Mouse (Mus musculus): ENCODE measurements around the gene Pgam5. TPM values are rescaled to one million over a fixed set of nuclear protein-coding genes. Genes with fewer than 3 reads are reported as not detected.

Gene Pgam5
- total RNA-seq, 2 experiments from 2014 or later: 30.2 to 34.7 TPM

DNA sequence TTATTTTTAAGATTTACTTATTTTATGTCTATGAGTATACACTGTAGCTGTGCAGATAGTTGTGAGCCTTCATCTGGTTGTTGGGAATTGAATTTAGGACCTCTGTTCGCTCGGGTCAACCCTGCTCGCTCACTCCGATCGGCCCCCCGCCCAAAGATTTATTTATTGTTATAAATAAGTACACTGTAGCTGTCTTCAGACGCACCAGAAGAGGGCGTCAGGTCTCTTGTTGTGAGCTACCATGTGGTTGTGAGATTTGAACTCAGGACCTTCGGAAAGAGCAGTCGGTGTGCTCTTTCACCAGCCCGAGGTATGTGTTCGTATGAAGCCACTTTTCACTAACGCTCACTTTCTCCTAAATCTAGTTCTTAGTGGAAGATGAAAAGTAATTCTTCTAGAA lies 38.1 kb downstream of the Pgam5 start:
- DNase-seq (ENCODE audit: low spot score): no peak
- intact Hi-C loops (cut with DNase I): no loop called here

DNA sequence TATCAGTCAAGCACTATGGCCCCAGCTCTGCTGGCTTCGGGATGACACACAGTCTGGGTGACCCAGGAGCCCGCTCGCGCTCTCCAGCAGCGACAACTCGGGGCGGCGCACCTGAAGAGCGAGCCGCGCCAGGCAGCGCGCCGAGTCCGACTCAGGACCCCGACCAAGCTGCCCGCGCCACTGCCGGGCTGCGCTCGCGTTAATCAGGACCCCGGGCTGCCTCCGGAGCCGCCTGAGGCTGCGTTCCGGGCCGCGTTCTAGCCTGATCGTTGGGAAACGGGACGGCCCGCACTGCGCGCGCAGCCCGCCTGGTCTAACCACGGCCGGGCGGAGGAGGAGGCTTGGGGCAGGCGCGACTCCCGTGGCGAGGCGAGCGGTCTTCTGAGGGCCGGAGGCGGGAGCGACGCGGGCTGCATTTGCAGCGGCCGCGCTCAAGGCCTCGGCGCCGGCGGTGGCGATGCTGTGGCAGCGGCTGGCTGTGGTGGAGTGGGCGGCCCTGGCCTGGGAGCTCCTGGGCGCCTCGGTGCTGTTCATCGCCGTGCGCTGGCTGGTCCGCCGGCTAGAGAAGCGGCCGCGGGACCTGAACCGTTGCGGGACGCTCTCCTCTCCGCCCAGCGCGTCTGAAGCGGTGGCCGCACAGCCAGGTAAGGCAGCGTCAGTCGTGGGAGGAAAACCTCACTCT lies 38.8 kb downstream of the Pgam5 start, which contains the start of gene Ankle2:
Gene Ankle2 (plus strand): TSS at position 225 of the 682 bp plus-strand sequence.
- peak; percentile 81 for DNase-seq (ENCODE audit: low spot score)
- intact Hi-C loops (cut with DNase I): no loop called here

DNA sequence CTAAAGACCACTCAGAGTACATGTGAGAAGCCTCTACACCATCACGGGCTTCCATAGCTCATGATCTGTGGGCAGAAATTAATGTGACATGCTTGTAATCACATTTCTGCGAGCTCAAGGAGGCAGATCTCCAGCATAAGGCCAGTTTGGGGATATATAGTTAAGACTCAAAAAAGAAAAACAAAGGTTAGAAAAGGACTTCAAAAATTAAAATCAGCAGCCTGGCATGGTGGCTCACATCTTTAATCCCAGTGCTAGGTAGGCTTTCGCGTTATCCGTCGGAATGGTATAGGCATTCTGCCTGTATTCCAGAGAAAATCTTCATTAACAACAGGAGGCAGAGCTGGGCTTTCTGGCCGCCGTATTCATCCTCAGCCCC lies 39.3 kb downstream of the Pgam5 start:
- no peak for DNase-seq (ENCODE audit: low spot score)
- intact Hi-C loops (cut with DNase I): no loop called here

DNA sequence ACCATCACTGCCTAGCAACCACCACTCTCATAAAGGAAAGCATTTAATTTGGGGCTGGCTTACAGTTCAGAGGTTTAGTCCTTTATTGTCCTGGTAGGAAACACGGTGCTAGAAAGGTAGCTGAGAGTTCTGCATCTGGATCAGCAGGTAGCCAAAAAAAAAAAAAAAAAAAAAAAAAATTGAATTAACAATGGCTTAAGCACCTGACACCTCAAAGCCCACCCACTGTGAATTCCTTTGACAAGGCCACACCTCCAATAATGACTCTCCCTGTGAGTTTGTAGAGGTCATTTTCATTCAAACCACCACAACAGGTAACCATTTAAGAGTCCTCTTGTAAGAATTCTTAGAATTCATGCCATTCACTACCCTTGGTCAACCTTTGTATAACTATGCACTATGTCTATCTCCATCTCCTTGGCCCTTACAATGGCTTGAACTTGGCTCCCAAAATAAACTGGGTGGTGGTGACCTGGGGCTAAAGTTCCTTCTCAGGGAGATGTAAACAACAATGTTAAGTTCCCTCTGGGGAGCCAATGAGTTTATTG lies 42.3 kb downstream of the Pgam5 start:
- DNase-seq (ENCODE audit: low spot score): no peak
- intact Hi-C loops (cut with DNase I): no loop called here

DNA sequence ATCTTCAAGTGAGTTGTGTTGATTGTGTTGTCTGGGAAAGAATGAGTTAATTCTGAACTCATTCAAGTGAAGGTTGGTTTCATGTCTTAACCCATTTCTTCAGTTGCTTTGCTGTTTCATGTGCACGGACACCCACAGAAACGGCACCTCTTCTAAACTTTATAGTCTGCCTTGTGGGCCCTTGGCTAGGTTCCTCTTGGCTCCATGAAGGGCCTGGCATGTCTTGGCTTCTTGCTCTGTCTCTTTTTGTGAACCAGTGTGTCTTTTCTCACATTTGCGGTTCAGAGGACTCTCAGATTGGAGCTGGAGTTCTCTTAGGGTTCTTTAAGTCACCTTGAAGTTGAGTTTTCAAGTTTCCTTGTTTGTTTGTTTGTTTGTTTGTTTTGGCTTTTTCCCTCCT lies 44.7 kb downstream of the Pgam5 start:
- intact Hi-C loops (cut with DNase I): no loop called here
- no peak for DNase-seq (ENCODE audit: low spot score)

DNA sequence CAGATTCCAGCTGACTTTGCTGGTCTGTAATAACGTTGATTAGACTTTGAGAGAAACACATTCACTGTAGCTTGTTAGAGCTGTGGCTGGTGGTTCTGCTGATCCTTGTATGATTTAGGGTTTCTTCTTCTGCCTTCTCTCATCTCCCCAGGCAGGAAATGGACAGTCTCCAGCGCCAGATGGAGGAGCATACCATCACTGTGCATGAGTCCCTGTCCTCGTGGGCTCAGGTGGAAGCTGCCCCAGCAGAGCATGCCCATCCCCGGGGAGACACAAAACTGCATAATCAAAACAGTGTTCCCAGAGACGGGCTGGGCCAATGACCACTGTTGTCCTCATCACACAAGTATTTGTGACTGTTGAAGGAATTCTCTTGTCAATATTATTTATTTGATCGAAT lies 47.0 kb downstream of the Pgam5 start:
- intact Hi-C loops (cut with DNase I): no loop called here
- no peak for DNase-seq (ENCODE audit: low spot score)

DNA sequence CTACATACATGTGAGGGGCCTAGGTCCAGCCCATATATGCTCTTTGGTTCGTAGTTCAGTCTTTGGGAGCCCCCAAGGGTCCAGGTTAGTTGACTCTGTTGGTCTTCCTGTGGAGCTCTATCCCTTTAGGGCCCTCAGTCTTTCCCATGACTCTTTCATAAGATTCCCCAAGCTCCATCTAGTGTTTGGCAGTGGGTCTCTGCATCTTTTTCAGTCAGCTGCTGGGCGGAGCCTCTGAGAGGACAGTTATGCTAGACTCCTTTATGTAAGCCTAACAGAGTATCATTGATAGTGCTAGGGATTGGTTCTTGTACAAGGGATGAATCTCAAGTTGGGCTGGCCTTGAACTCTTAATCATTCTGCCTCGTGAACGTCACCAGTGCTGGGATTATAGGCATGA lies 49.4 kb downstream of the Pgam5 start:
- intact Hi-C loops (cut with DNase I): no loop called here

DNA sequence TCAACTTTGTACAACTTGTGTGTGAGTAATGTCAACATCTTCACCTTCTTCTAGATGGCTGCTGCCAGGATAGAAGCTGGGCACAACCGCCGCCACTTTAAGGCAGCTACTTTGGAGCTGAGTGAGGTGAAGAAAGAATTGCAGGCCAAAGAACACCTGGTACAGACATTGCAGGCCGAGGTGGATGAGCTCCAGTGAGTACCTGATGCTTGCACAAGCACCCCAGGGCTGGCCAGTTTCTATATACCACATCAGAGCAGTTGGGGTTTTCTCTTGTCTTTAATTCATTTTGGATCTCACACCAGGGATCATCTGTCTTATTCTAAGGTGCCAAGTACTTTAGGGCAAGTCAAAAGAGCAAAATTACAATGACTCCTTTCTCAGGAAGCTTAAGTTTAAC lies 52.9 kb downstream of the Pgam5 start:
- intact Hi-C loops (cut with DNase I): no loop called here
- no peak for DNase-seq (ENCODE audit: low spot score)

More for the DNA sequence above, 49.4 kb downstream of the Pgam5 start:
- no peak for DNase-seq (ENCODE audit: low spot score)

DNA sequence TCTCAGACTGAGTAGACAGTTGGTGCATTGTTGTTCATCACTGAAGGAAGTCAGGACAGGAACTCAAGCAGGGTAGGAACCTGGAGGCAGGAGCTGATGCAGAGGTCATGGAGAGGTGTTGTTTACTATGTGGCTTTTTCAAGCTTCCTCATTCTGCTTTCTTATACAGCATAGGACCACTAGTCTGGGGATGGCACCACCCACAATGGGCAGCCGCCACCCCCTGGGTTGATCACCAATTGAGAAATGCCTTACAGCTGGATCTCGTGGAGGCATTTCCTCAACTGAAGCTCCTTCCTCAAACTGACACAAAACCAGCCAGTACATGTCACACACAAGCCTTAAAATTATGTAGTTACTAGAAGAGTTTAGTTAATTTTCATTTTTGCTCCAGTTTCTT lies 58.4 kb downstream of the Pgam5 start:
- intact Hi-C loops (cut with DNase I): no loop called here
- no peak for DNase-seq (ENCODE audit: low spot score)

Other genes starting within 250 kb of the Pgam5 start
- gene Gm17655, start 197.4 kb downstream of the Pgam5 start, total RNA-seq (2021): 1 to 10 TPM; 1.2 to 2.6 TPM
- gene Gm35315, start 175.5 kb downstream of the Pgam5 start, total RNA-seq (2021): not detected
- gene Plcxd1, start 169.9 kb downstream of the Pgam5 start, total RNA-seq (2021): not detected
- gene Gtpbp6, start 161.7 kb downstream of the Pgam5 start, total RNA-seq (2021): 10 to 100 TPM; 27.6 to 31.0 TPM
- gene Zfp605, start 159.8 kb downstream of the Pgam5 start, total RNA-seq (2021): 1 to 10 TPM; 2.7 to 3.1 TPM
- gene Chfr, start 134.1 kb downstream of the Pgam5 start, total RNA-seq (2021): 10 to 100 TPM; 14.8 to 17.1 TPM
- gene Golga3, start 93.2 kb downstream of the Pgam5 start, total RNA-seq (2021): 10 to 100 TPM; 46.2 to 47.0 TPM
- gene Ankle2, start 38.9 kb downstream of the Pgam5 start, total RNA-seq (2021): 10 to 100 TPM; 25.8 to 29.3 TPM
- gene Pxmp2, start 16.3 kb upstream of the Pgam5 start, total RNA-seq (2021): 10 to 100 TPM; 95.2 to 96.5 TPM
- gene Pole, start 16.4 kb upstream of the Pgam5 start, total RNA-seq (2021): 1 to 10 TPM; 1.8 to 2.3 TPM
- gene P2rx2, start 73.3 kb upstream of the Pgam5 start, total RNA-seq (2021): not detected
- gene Lrcol1, start 74.8 kb upstream of the Pgam5 start, total RNA-seq (2021): not detected
- gene Fbrsl1, start 178.6 kb upstream of the Pgam5 start, total RNA-seq (2021): 10 to 100 TPM; 43.1 to 48.6 TPM